Mouse (Mus musculus): Measurements from ENCODE around the gene Plekhh2.

GRCm38 (mm10) chr17:84607617-84608016 is 95.9 kb downstream of the Plekhh2 start:
- TF ChIP-seq CTCF (IDR thresholded peaks at IDR 0.05; ENCODE audit: control insufficient read depth, insufficient read depth, insufficient replicate concordance, low read depth, low read length), result no peak
- no peak for TF ChIP-seq POLR2A (IDR thresholded peaks at IDR 0.05; ENCODE audit: control insufficient read depth, low read depth, low read length)
